Mouse (Mus musculus): ENCODE results near the gene Pid1. TPM values are rescaled to one million over a fixed set of nuclear protein-coding genes. Genes with fewer than 3 reads are reported as not detected.

Gene Pid1
- polyA plus RNA-seq, 1 experiment from 2014 or later = 34.1 TPM

DNA sequence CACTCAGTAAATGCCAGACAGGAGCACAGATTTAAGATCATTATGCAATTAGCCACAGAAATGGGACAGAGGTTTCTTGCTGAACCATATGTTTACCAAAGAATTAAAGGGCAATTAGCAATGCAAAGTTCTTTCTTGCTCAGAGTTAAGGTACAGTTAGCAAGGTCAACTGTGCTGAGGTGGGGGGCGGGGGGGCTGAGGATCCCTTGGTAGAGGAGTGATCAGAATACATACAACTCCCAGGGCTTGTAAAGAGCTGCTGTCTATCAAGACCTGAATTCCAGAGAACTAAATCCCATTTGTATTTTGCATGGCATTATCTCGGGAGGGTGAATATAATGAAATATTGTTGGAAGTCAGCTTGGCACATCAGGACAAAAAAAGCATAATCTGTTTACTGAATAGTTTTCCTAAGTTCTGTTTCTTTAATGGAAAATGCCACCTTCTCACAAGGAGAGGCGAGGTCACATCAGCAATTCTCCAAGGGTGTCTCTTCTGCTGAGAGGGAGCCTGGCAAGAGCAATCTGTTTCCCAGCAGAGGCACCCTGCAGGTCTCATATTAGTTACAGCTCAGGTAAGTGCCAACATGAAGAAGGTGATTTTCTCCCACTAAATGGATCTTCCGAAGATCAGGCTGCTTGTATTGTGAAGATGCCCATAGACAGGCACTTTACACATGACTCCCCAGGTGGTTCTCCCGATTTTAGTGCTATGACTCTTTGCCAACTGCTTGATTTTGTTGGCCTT lies 306.9 kb downstream of the Pid1 start:
- 82% methylated on average over 5 of the region's 5 CpGs for WGBS
- Histone ChIP-seq H3K27me3 (ENCODE audit: insufficient read depth, low read length) (no peaks in the 10 kb centered on the region), H3K27ac (ENCODE audit: low read length) (no peak overlapping the region), H3K9me3 (ENCODE audit: low read length) (no peaks in the 10 kb centered on the region), H3K4me2 (replicated peaks; ENCODE audit: low read depth, low read length) (no peak overlapping the region), H3K36me3 (ENCODE audit: insufficient read depth, low read length) (no peaks in the 10 kb centered on the region), H3K4me3 (ENCODE audit: low read length) (no peak overlapping the region), H3K9ac (replicated peaks; ENCODE audit: low read length) (no peak overlapping the region), H3K4me1 (ENCODE audit: insufficient read depth, low read length) (no peaks in the 10 kb centered on the region)
- no peak for ATAC-seq (ENCODE audit: low FRiP score, low TSS enrichment)

DNA sequence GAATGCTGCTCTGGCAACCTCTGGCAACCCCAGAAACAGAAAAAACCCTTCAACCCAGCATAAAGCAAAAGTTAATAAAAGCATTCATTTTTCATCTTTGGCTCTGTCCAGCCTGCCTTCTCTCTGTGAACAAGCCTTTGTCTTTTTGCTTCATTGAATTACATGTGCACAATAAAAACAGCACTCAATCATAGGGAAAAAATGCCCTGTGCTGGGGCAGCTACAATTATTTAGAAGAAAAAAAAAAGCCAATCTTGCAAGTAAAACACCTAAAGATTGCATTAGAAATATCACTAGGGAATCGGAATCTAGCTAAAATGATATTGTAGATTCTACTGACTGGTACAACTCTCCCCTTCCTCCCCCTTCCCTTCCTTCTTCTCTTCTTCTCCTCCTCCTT lies 307.7 kb downstream of the Pid1 start:
- Histone ChIP-seq H3K4me2 (replicated peaks; ENCODE audit: low read depth, low read length) (no peak overlapping the region), H3K9ac (replicated peaks; ENCODE audit: low read length) (no peak overlapping the region), H3K36me3 (ENCODE audit: insufficient read depth, low read length) (no peaks in the 10 kb centered on the region), H3K9me3 (ENCODE audit: low read length) (no peaks in the 10 kb centered on the region), H3K27ac (ENCODE audit: low read length) (no peak overlapping the region), H3K4me3 (ENCODE audit: low read length) (no peak overlapping the region), H3K27me3 (ENCODE audit: insufficient read depth, low read length) (no peaks in the 10 kb centered on the region), H3K4me1 (ENCODE audit: insufficient read depth, low read length) (no peaks in the 10 kb centered on the region)
- 74% methylated on average over 1 of the region's 1 CpGs for WGBS
- ATAC-seq (ENCODE audit: low FRiP score, low TSS enrichment) = no peak

DNA sequence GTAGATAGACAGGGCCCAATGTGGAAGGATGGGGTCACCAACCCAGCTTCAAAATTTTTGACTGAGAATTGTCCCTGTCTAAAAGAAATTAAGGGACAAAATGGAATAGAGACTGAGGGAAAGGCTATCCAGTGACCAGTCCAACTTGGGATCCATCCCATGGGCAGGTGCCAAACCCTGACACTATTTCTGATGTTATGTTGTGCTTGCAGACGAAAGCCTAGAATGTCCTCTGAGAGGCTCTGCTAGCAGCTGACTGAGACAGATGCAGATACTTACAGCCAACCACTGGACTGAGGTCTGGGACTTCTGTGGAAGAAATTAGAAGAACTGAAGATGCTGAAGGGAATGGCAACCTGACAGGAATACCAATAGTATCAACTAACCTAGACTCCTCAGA lies 338.2 kb downstream of the Pid1 start:
- 84% methylated on average over 1 of the region's 1 CpGs for WGBS
- H3K9ac ChIP-seq (replicated peaks; ENCODE audit: low read length) = no peak overlapping the region
- H3K27ac ChIP-seq (ENCODE audit: low read length) = no peak overlapping the region
- H3K27me3 ChIP-seq (ENCODE audit: insufficient read depth, low read length) = no peaks in the 10 kb centered on the region
- no peaks in the 10 kb centered on the region for H3K36me3 ChIP-seq (ENCODE audit: insufficient read depth, low read length)
- H3K4me2 ChIP-seq (replicated peaks; ENCODE audit: low read depth, low read length) = no peak overlapping the region
- no peak overlapping the region for H3K4me3 ChIP-seq (ENCODE audit: low read length)
- no peak for ATAC-seq (ENCODE audit: low FRiP score, low TSS enrichment)
- H3K4me1 ChIP-seq (ENCODE audit: insufficient read depth, low read length) = no peaks in the 10 kb centered on the region
- H3K9me3 ChIP-seq (ENCODE audit: low read length) = no peaks in the 10 kb centered on the region

DNA sequence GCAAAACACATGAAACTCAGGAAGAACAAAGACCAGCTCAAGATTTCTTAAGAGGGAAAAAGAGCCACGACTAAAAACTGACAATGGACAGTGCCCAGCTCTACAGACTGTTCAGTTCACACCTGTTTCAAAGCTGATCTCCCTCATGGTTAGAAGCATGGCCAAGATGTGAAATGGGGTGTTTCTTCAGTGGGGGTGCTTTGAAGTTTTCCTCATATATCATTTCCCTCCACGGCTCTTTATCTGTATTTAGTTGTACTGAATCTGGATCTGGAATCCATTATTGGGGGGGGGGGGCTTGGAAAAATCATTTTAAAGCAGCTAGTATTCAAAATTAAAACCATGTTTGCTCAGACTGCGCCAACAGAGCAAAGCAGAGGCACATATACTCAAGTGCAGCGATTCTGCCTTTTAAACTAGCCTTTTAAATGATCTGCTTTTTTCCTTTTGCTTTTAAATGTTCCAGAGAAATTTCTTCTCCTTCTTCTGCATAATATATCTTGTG lies 351.1 kb downstream of the Pid1 start:
- H3K9me3 ChIP-seq (ENCODE audit: low read length) = no peaks in the 10 kb centered on the region
- no peak overlapping the region for H3K27ac ChIP-seq (ENCODE audit: low read length)
- no peak overlapping the region for H3K9ac ChIP-seq (replicated peaks; ENCODE audit: low read length)
- no peak for ATAC-seq (ENCODE audit: low FRiP score, low TSS enrichment)
- H3K4me2 ChIP-seq (replicated peaks; ENCODE audit: low read depth, low read length) = no peak overlapping the region
- no peaks in the 10 kb centered on the region for H3K4me1 ChIP-seq (ENCODE audit: insufficient read depth, low read length)
- 78% methylated on average over 4 of the region's 4 CpGs for WGBS
- no peaks in the 10 kb centered on the region for H3K36me3 ChIP-seq (ENCODE audit: insufficient read depth, low read length)
- H3K4me3 ChIP-seq (ENCODE audit: low read length) = no peak overlapping the region
- H3K27me3 ChIP-seq (ENCODE audit: insufficient read depth, low read length) = no peaks in the 10 kb centered on the region

DNA sequence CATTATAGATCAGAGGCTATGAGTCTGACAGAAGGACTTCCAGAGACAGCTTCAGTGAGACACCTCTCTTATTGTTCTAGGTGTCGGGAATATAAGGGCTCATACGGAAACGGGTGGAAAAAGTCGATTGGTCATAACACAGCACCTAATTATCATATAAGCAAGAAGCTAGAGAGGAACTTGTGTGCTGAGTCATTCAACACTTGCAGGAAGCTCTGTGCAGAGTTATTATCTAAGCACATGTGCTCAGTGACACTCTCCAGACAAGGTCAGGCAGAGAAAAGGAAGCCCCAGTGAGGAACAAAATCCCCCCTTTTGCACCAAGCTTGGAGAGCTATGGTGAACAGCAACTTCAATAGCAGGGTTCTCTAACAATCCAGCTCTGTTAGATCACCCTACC lies 361.4 kb downstream of the Pid1 start:
- no peaks in the 10 kb centered on the region for H3K4me1 ChIP-seq (ENCODE audit: insufficient read depth, low read length)
- WGBS = 91% methylated on average over 4 of the region's 4 CpGs

More for the DNA sequence above, 361.4 kb downstream of the Pid1 start:
- Histone ChIP-seq H3K9ac (replicated peaks; ENCODE audit: low read length) (no peak overlapping the region), H3K9me3 (ENCODE audit: low read length) (no peaks in the 10 kb centered on the region), H3K36me3 (ENCODE audit: insufficient read depth, low read length) (no peaks in the 10 kb centered on the region), H3K27ac (ENCODE audit: low read length) (no peak overlapping the region), H3K27me3 (ENCODE audit: insufficient read depth, low read length) (no peaks in the 10 kb centered on the region), H3K4me2 (replicated peaks; ENCODE audit: low read depth, low read length) (no peak overlapping the region), H3K4me3 (ENCODE audit: low read length) (no peak overlapping the region)
- no peak for ATAC-seq (ENCODE audit: low FRiP score, low TSS enrichment)

Small RNA genes lying within 50 kb of the gene (microRNA-seq; reads per million reads assigned to microRNA genes)
- gene Mir6353 = not detected

Data from kidney, embryonic 16.5 days (tissue).